Mouse (Mus musculus) left cerebral cortex, postnatal 10 days (tissue): ENCODE measurements around the gene Wdr26. TPM values are rescaled to one million over a fixed set of nuclear protein-coding genes. Genes with fewer than 3 reads are reported as not detected.

ENCODE experiments used
- DNase-seq, 2 experiments: peaks; one replicate each; pipeline ENCODE4 v3.0.0; 2021 to 2022; ENCODE audit warnings: low spot score in 2 of 2, mixed read lengths in 1 of 2; ENCODE audit errors: extremely low spot score in 1 of 2
- intact Hi-C: fragments of 180-260 bp; cut with DNase I; formaldehyde crosslinking; loops from one replicate; pipeline ENCODE4 v1.15.1; 2025
- total RNA-seq, 2 experiments: library from RNA; stranded (reverse); gene quantifications; 2 replicates each; pipeline ENCODE4 v1.2.3; 2021

Wdr26 gene
- total RNA-seq, 2 experiments from 2014 or later: 126 to 131 TPM

DNA sequence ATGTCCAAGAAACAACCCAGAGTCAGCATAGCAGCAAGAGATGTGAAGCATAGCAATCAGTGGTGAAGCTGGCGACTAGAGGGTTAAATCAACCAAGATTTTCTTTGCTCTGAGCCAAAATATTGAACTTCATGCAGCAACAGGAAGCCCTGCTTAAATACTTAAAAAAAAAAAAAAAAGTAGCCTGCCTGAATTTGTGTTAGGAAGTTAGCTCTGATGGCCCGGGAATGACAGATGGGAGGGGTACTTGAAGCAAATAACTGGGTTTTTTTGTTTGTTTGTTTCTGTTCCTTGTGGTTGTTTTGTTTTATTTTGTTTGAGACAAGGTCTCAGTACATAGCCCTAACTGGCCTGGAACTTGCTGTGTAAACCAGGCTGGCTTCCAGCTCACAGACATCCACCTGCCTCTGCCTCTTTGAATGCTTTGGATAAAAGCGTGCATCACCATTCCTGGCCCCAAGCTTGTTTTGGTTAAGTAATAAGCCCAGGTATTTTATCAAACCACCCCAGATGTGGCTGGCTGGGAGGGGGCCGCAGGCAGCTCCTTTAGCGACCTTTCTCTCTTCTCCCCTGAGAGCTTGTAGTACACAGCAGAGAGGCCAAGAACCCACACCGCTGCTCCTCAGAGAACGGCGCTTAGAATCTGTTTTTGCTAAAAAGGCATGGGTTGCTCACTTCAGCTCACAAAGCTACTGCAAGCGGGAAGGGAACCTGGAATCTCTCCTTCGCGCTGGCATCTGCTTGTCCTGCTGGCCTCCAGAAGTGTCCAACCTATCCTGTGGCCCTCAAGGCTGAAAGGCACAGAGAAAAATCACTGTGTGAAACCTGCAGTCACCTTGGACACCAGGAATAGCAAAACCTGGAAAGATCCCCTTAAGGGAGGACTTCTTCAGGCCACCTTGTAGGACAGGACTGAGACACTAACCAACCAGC lies 34.0 kb upstream of the Wdr26 start:
- DNase-seq: no peak
- intact Hi-C loops: no loop called here

DNA sequence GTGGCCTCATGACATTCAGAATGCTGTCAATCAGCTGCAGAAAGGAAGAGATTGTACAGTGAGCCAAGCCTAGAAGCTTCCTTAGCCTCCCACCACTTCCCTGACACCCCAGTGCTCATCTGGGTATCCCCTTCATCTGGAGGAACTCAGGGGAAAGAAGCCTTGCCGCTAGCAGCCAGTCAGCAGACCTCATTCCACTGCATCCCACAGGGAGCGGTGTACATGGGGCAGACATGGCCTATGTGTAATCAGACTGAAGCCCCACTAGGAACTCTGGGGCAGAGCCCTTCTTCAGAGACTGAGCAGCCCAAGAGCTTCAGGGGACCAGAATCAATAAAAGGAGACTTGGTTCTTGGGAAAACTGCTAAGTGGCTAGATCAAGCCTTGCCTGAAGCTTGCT lies 33.3 kb upstream of the Wdr26 start:
- no peak for DNase-seq
- intact Hi-C loops: no loop called here

DNA sequence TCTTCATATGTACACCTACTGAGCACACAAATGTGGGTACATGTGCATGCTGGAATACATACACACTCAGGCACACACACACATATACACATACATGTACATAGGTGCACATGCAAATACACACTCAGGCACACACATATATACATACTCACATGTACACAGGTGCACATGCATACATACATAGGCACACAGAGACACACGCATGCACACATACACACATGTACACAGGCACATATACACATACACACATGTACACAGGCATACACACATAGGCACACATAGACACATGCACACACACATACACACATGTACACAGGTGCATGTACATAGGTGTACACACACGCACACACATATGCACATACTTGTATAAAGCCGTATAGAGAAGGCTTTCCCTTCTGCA lies 29.4 kb upstream of the Wdr26 start:
- intact Hi-C loops: no loop called here
- no peak for DNase-seq

DNA sequence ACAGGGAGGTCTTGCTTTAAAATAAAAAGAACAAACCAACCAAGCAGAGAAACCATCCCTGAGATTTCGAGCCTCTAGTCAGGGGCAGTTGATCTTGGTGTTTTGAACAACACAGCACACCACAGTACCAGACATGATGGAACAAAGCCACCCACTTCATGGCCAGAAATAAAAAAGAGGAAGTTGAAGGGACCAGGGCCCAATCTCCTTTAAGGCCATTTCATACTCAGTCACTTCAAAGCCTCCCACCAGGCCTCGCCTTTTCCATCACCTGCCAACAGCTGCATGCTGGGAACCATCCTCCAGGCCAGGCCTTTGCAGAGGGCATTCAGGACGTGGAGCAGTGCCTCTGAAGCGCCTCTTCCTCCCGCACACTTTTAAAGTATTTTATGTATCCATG lies 25.5 kb upstream of the Wdr26 start:
- no peak for DNase-seq
- intact Hi-C loops: no loop called here

DNA sequence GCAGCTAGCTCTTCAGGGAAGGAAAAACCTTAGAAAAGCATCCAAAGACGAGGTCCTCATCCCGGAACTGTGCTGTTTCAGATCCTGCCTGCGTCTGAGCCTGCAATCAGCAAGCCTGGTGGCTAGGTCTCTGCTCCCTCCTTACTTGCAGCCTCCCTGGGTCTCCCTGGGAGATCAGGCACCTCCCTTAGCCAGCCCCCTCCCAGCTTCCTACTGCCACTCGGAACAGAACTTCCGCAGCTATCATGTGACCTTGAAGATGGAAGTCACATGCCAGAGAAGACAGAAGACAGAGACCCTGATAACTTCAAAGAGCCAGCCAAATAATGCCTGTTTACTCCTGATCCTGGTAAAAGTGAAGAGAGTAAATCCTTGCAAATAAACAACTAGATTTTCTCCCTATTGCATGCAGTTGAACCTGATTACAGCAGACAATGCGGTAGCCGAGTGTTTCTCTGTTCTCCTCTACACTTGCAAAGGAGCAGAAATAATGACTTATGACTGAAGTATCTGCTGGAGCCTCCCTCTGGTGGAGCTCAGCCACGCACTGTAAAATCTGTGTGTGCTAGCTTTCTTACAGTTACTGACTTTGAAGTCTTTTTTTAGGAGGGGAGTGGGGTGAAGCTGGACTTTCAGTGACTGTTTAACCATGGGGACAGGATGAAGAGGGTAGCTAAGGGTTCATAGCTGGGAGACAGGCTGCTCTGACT lies 22.7 kb upstream of the Wdr26 start:
- intact Hi-C loops: no loop called here
- DNase-seq: peak in 1 of 2 experiments; percentile 70

DNA sequence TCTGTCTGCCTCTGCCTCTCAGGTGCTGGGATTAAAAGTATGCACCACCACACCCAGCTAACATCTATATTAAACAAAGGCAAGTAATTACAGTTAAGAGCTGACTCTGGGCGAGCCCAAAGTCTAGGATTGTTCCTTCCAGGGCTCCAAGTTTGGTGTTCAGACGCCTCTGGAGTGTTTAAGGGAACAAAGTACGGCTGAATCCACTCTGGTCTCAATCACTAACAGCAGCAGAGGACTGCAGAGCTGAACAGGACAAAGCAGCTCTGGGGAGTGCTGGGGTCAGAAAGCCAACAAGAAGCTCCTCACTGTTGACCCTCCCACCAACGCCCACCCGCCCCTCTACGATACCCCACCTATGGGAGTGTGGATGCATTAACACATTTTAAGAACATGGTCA lies 21.9 kb upstream of the Wdr26 start:
- DNase-seq: no peak

DNA sequence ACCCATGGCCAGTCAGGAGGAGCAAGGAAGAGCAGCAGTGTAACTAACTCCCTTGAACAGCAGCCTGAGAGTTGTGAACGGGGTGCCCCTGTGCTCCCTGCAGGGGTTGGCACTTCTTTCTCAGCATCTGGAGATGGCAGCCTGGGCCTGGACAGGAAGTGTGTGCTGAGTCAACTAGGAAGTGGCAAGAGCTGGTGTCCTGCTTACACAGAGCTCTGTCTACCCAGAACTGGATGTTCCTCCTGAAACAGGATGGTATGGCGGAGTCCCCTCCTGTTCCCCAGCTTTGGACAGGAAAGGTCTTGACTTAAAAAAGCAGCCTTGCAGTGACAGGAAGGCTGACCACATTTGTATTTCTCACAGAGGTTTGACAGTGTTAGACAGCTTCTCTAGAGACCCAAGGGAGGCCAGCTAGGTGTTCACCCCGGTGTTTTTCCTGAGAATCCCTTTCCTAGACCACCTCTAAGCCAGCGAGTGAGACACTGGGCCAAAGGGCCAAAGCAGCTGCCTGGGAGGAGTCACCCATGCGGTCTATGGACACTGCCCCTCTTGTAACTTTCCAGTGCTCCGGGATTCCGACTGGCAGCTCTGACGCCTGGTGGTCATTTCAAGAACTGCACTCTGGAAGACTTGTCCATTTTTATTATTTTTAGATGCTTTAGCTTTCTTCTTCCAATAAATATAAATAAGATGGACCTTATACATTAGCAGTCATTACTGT lies 20.7 kb upstream of the Wdr26 start:
- intact Hi-C loops: no loop called here
- DNase-seq: peak in 1 of 2 experiments; percentile 87

More for the DNA sequence above, 21.9 kb upstream of the Wdr26 start:
- intact Hi-C loops: no loop called here

DNA sequence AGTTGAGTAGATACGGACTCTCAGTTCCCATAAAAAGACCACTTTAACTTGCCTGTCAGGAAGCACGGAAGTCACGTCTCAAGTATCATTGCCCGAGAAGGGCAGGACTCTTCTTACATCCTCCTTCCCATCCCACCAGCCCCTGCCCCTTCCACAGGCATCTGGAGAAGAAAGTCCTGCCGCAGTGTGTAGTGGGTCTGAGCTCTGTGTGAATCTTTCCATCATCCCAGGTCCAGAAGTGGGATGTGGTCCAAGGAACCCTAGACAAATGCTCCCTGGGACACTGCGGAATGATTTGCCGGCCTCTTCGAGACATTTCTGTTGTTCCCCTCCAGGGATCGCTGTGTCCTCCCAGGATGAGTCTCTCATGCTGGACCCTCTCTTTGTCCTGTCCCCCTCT lies 20.0 kb upstream of the Wdr26 start:
- DNase-seq: no peak
- intact Hi-C loops: no loop called here

DNA sequence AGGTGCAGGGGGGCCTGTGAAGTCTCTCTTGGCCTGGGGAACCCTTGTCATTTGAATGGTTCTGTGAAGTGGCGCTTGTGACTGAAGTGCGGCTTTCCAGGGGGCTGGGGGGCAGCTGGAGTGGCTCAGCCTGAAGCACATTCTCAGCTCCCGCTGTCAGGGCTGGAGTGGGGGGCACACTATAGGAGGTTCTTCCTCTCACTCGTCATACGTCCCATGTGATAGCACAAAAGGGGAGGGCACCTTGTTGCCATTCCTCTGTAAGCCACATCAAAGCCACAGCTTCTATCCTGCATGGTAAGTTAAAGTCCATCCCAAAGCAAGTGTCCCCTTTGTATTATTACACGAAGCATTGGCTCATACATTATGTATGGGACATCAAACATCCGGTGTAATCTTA lies 19.5 kb upstream of the Wdr26 start:
- no peak for DNase-seq
- intact Hi-C loops: no loop called here

DNA sequence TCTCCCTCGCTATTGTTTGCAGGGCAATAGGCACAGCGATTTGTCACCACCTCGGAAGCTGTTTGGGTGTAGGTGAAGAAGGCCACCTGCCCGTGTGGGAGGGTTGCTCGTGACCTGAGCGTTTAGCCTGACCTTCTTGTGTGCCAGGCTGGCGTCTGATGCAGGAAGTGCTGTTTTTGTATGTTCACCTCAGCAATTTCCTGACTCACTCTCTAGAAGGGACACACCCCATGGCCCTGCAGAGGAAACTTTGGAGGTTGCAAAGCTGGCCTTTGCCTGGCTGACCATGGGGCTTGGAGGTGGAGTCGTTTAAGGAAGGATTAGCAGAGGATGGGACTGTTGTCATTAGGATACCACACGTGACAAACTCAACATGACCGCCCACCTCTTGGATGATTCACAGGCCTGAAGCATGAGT lies 18.9 kb upstream of the Wdr26 start:
- DNase-seq: no peak
- intact Hi-C loops: no loop called here

DNA sequence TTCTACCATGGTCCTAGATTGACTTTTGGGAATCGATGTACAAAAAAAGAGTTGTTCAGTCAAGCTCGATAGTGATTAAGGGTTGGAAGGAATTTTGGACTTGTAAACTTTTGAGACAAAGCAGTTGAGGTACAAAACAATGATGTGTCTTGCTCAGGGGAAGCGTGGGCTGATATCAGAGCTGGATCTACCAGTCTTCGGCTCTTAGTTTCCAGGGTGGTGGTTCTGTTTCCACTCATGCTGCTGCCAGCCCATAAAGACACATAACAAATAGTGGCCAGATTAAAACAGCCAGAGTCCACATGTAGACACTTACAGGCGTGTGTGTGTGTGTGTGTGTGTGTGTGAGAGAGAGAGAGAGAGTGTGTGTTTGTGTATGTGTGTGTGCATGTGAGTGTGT lies 17.2 kb upstream of the Wdr26 start:
- no peak for DNase-seq
- intact Hi-C loops: no loop called here

DNA sequence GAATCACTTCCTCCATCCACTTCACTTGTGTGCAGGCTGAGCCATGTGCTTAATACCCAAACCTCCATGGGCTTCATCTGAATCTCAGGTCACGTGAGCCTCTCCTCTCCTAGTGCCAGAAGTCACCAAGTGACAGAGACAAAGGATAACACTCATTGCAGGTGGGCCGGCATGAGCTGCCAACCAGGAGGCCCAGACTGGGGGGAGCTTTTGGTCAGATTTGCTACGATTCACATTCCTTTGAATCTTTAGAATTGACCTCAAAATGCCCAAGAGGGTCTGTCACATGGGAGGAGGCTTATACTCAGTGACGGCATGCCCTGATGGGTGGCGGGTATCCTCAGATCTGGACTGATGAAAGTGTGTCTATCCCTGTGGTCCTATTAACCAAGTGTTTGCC lies 16.8 kb upstream of the Wdr26 start:
- DNase-seq: no peak
- intact Hi-C loops: no loop called here

DNA sequence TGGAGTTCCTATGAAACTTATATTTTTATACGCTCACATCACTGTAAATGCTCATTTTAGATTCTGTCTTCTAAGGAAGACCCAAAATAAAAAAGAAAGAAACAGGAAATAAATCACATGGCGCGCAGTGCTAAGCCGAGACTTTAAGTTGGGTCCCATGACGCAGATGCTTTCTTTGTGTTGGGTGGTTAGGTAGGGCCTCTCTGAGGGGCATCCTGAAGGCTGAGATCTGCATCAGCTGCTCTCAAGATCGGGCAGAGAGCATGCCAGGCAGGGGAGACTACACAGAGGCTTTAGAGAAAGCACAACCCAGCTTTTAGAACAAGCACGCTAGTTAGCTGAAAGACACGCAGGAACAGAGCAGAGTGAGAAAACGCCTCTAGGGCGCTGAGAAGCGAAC lies 16.0 kb upstream of the Wdr26 start:
- DNase-seq: no peak
- intact Hi-C loops: no loop called here

DNA sequence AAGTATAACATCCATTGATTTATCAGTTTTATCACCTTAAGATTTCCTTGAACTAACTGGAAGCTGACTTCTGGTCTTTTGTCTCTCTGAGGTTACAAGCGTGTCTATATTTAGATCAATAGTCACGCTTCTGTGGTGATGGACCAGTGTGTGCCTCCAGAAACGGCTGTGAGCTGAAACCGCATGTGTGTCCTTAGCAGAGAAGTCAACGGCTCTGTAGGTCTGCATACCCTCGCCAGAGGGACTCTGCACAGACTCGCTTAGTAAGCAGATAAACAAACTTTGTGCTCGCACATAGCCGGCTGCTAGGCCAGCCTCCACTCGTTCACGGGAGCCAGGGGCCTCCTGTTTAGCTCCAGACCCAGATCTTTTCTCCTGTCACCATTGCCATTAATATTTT lies 15.0 kb upstream of the Wdr26 start:
- DNase-seq: no peak
- intact Hi-C loops: no loop called here

DNA sequence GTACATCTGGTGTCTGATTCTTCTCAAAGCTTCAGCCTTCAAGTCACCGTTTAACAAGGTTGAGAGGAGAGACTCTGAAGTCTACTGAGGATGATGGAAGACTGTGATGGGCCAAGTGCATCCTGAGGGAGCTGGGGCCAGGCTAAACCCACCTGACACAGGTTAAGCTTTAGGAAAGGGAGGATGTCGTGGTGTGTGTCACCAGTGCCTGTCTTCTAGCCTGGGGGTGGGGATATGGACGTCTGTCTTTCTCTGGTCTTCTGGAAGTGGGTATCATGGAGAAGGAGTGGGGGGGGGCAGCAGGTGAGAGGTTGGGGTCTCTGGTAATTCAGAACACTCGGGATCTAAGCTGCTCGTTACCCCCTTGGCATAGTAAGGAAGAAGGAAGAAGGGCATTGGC lies 13.5 kb upstream of the Wdr26 start:
- DNase-seq: no peak
- intact Hi-C loops: no loop called here

DNA sequence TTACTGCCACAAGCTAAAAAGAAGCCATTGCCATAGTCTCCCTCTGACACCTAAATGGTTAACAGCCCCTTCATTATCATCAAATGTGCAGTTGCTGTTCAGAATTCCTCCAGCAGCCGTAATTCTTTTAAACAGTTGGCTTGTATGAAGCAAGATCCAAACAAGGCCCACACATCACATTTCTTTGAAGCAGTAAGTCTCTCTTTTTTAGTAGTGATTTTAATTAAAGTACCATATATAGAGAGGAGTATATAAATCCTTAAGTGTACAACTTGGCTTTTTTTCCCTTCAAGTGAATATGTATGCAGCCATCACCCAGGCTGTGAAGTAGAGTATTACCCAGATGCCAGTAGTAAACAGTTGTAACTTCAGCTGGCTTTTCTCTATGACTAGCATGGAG lies 10.2 kb upstream of the Wdr26 start:
- DNase-seq: no peak
- intact Hi-C loops: no loop called here

DNA sequence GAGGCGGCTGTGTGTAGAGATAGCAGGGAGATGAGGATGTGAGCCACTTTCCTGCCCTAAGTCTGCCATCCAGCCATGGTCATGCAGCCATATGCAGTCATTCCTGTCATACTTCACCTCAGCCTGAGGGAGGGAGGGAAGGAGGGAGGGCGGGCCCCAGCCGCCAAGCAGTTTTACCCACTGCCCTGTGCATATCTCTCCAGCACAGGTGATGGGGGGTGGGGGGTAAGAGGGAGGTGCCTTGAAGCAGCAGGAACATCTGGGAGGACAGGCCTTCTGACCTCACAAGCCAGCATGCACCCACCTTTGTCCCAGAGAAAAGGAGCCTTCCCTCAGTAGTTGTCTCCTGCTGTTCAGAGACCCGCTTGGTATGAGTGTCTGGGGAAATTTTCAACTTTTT lies 4.5 kb upstream of the Wdr26 start:
- intact Hi-C loops: no loop called here
- DNase-seq: no peak

DNA sequence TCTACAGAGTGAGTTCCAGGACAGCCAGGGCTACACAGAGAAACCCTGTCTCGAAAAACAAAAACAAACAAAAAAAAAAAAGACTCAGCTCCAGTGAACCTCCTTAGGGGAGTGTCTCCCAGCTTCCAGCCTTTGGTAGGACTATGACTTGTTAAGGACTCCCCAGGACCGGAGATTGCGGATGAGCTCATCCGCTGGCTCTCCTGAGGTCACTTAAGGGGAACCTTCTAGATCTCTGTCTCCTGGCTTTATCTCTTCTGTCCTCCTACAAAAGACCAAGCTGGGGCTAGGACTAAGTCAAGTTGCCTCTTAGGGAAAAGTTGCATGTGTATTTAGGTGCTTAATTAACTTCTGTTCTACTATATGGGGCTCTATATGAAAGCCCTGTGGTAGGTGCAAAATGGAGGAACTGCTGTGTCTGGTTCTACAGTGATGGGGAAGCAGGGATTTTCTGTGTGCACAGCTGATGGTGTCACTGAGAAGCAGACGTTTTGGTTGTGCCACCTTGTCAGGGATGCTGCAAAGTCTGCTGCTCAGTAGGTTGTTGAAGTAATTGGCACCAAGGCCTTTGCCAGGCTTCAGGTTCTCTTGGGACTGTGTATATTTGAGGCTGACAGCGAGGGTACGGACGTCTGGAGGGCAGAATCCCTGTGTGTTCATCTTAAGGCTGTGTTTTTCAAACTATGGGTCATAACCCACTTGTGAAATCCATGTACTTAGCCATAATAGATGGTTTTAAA lies 2.7 kb upstream of the Wdr26 start:
- DNase-seq: no peak
- intact Hi-C loops: no loop called here

DNA sequence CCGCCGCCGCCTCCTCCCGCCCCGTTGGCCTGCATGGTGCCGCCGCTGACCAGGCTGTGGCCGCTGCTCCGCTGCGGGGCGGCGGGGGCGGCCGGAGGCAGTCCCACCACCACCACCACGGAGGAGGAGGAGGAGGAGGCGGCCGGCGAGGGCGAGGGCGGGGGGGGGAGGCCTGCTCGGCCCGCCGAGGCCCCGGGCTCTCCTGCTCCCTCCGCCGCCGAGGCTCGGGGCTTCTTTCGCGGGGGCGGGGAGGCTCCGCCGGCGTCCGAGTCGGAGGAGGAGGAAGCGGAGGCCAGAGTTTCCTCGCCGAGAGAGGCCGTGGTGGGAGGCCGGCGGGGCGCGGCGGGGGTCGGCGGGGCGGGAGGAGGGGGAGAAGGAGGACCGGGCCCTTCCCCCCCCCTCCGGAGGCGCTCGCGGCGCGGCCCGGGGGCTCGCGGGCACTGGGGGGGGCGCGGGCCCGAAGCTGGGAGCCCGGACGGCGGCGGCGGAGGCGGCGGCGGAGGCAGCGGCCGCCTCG lies 340 bp downstream of the Wdr26 start:
- intact Hi-C loops: no loop called here
- DNase-seq: peak in 1 of 2 experiments; percentile 76
